Mouse (Mus musculus): ENCODE results near the gene Acot7. TPM values are rescaled to one million over a fixed set of nuclear protein-coding genes. Genes with fewer than 3 reads are reported as not detected.
A peak's percentile ranks its signal among the peaks of the same experiment; 100 is the strongest.

The Acot7 gene
- polyA plus RNA-seq, 1 experiment from 2014 or later, result 71.7 TPM

DNA sequence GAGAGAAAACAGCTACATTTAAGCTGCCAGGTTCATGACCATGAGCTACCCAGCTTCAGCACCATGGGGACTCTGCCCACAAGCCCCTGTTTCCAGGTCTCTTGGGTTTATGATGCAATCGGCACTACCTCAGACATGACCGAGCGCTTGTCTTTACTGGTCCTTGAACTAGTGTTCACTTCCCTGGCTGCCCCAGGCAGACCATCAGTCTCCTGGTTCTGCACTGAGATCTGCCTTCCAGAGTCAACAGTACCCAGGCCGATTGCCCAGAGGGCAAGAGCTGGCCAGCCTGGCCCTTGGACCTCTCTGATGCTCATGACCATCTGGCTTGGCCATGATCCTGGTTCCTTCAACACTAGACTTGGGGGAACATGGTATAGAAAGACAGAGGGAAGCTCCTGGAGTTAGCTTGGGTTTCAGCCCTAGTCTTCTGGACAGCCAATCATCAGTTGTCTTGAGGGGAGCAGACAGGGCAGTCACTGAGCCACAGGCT is 54.5 kb downstream of the Acot7 start:
- Histone ChIP-seq H3K36me3 (peaks cover 5% of the 10 kb centered on the region; the same call in 1 of the 2 replicates), H3K4me2 (no peak overlapping the region), H3K27ac (no peak overlapping the region), H3K27me3 (no peaks in the 10 kb centered on the region), H3K4me3 (replicated peaks) (no peak overlapping the region), H3K9ac (no peak overlapping the region), H3K4me1 (peaks cover 49% of the 10 kb centered on the region), H3K9me3 (replicated peaks) (no peaks in the 10 kb centered on the region)
- 80% methylated on average over 4 of the region's 4 CpGs for WGBS
- ATAC-seq (replicated peaks; ENCODE audit: low FRiP score), result no peak

DNA sequence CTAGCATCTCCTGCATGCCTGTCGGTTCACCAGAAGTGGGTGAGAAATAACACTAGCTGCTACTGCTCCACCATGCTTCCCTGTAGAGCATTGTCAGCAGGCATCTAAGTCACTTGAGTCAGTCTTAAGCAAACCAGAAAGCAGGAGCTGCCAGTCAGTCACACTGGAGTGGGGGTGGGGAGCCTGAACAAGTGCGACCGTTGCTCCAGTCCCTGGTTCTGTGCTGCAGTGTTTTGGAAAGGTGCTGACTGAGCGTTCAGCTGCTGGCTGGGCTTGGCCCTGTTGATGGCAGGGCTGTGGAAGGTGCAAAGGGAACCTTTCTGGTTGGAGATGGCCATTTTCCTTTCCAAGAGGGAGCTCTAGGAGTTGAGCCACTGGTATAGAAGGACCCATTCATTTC is 62.0 kb downstream of the Acot7 start:
- WGBS, result 72% methylated on average over 4 of the region's 4 CpGs
- no peak overlapping the region for H3K9ac ChIP-seq
- no peak overlapping the region for H3K27ac ChIP-seq
- no peaks in the 10 kb centered on the region for H3K27me3 ChIP-seq
- H3K36me3 ChIP-seq, result peaks cover 20% of the 10 kb centered on the region
- H3K4me2 ChIP-seq, result no peak overlapping the region
- ATAC-seq (replicated peaks; ENCODE audit: low FRiP score), result no peak
- no peak overlapping the region for H3K4me3 ChIP-seq (replicated peaks)
- no peaks in the 10 kb centered on the region for H3K4me1 ChIP-seq
- H3K9me3 ChIP-seq (replicated peaks), result no peaks in the 10 kb centered on the region

DNA sequence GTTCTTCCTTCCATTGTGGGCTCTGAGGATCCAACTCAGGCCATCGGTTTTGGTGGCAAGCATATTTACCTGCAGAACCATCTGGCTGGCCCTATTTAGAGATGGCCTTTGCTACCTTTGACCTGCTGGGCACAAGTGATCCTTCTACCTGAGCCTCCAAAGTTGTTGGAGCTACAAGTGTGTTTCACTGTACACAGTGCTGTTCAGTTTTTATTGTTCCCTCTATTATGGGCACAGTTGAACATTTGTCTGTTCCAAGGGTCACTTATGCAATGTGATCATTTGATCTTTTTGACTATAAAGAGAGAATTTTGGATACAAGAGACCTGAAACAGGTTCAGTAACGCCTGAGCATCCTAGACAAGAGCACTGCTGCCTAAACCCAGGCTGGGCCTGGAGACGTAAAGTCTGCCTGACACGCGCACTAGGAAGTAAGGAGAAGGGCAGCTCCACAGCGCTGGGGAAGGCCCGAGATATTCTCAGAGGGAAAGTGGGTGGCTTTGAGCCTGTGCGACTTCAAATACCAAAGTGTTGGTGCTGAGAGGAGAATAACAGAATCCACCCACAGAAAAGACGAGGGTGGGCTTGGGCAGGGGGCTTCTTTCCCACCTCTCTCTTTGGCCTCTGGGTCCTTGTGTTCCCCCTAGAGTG is 65.4 kb downstream of the Acot7 start:
- no peak overlapping the region for H3K27ac ChIP-seq
- peaks cover 12% of the 10 kb centered on the region; the same call in 1 of the 2 replicates for H3K36me3 ChIP-seq
- no peak overlapping the region for H3K4me2 ChIP-seq
- H3K4me3 ChIP-seq (replicated peaks), result no peak overlapping the region
- H3K4me1 ChIP-seq, result no peaks in the 10 kb centered on the region
- H3K9ac ChIP-seq, result no peak overlapping the region
- 89% methylated on average over 9 of the region's 9 CpGs for WGBS
- ATAC-seq (replicated peaks; ENCODE audit: low FRiP score), result no peak
- no peaks in the 10 kb centered on the region for H3K9me3 ChIP-seq (replicated peaks)
- no peaks in the 10 kb centered on the region for H3K27me3 ChIP-seq

DNA sequence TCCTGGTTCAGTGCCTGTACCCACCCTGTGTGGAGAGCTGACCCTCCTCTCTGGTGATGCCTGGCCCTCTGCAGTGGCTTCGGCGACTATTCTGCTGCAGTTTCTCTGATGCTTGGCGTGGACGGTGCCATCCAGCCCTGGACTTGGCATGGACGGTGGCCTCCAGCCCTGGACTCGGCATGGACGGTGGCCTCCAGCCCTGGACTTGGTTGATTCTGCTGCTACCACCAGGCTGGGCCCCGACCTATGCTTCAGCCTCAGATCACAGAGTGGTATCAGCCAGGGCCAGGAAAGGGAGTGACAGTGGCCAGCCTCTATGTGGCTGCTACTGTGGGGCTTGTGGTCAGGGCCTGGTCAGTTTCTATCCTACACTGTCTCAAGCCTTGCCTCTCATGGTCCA is 66.0 kb downstream of the Acot7 start:
- Histone ChIP-seq H3K27me3 (no peaks in the 10 kb centered on the region), H3K4me1 (no peaks in the 10 kb centered on the region), H3K9ac (no peak overlapping the region), H3K36me3 (peaks cover 12% of the 10 kb centered on the region; the same call in 1 of the 2 replicates), H3K4me2 (no peak overlapping the region), H3K27ac (no peak overlapping the region), H3K4me3 (replicated peaks) (no peak overlapping the region), H3K9me3 (replicated peaks) (no peaks in the 10 kb centered on the region)
- ATAC-seq (replicated peaks; ENCODE audit: low FRiP score), result no peak
- 91% methylated on average over 8 of the region's 8 CpGs for WGBS

DNA sequence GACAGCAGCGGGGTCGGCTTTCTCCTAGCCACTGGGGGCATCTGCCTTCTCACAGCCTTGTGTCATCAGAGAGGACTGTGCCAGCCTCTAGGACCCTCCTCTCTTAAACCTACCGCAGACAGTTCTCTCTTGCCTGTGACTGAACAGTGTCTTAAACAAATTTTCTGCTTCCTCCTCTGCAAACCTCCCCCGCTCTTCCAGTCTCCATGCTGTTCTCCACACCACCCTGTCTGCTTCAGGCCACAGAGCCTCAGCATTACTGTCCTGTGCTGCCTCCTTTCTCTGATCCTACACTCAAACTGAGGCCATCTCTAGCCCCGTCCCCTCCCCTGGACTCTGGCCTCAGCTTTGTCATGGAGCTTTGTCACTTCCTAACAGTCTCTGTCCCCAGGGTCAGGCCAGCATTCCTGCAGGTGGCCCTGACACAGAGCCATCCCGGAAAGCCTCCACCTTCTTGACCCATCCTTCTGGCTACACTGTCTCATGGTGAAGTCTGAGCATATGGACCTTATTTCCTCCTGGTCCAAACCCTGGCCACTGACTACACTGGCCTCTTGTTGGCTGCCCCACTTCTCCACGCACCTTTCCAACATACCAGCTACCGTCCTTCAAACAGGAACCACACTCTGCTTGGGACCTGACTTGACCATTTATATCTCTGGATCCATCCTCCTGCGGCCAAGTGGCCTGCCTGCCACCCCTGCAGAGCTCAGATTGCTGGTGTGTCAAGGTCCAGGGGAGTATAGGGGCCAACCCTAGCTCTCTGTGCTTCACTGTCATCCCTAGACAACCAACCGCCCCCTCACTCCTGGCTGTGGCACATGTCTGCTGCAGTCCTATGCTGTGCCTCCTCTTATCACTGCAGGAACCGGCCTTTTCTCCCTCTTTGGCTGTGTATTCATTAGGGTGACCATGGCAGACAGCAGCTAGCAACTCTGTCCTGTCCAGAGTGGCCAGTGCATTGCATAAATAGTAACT is 66.9 kb downstream of the Acot7 start:
- H3K4me1 ChIP-seq, result no peaks in the 10 kb centered on the region
- peaks cover 4% of the 10 kb centered on the region; the same call in 1 of the 2 replicates for H3K36me3 ChIP-seq
- no peak overlapping the region for H3K4me2 ChIP-seq
- no peaks in the 10 kb centered on the region for H3K9me3 ChIP-seq (replicated peaks)
- 68% methylated on average over 11 of the region's 11 CpGs for WGBS
- H3K27ac ChIP-seq, result no peak overlapping the region
- ATAC-seq (replicated peaks; ENCODE audit: low FRiP score), result 0 out of 2 replicates have a peak, but pooled peaks have one; percentile 35
- H3K4me3 ChIP-seq (replicated peaks), result no peak overlapping the region
- no peak overlapping the region for H3K9ac ChIP-seq
- H3K27me3 ChIP-seq, result no peaks in the 10 kb centered on the region

DNA sequence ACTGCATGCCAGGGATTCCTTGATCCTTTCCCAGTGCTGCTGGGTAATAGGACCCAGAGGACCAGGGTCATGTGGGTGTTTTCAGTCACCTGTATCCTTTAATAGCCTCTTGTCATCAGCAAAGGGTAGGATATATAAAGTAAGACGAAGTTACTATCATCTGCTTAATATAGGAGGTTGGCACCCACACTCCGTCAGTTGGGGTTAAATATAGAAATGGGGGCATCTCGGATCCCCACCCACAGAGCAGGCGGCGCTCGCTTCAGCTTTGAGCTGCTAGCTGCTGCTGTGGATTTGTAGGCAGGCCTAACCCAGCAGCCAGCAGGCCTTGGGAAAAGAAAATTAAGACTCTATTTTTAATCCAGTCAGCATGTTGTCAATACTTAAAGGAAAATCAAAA is 68.1 kb downstream of the Acot7 start:
- no peaks in the 10 kb centered on the region for H3K27me3 ChIP-seq
- WGBS, result 77% methylated on average over 6 of the region's 6 CpGs
- no peaks in the 10 kb centered on the region for H3K4me1 ChIP-seq
- no peak overlapping the region for H3K4me3 ChIP-seq (replicated peaks)
- no peak overlapping the region for H3K27ac ChIP-seq
- no peaks in the 10 kb centered on the region for H3K9me3 ChIP-seq (replicated peaks)
- H3K4me2 ChIP-seq, result no peak overlapping the region
- ATAC-seq (replicated peaks; ENCODE audit: low FRiP score), result no peak
- 0 out of 2 replicates have a peak, but pooled peaks cover 4% of the 10 kb centered on the region for H3K36me3 ChIP-seq
- H3K9ac ChIP-seq, result no peak overlapping the region

DNA sequence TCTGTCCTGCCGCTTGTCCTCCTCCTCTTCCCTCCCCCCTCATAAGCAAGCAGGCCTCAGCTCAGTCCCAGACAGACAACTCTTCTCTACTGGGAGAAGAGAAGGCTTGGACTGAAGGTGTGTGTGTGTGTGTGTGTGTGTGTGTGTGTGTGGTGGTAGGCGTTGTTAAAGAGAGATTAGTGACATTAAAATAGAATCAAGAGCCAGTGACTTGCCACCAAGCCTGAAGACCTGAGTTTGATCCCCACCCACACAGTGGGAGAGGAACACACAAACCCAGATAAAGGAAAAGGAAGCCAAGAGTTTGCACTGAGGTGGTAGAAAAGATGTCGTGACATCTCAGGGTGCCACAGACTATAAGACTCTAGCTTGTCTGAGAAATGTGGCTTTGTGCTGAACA is 69.3 kb downstream of the Acot7 start:
- H3K4me2 ChIP-seq, result no peak overlapping the region

DNA sequence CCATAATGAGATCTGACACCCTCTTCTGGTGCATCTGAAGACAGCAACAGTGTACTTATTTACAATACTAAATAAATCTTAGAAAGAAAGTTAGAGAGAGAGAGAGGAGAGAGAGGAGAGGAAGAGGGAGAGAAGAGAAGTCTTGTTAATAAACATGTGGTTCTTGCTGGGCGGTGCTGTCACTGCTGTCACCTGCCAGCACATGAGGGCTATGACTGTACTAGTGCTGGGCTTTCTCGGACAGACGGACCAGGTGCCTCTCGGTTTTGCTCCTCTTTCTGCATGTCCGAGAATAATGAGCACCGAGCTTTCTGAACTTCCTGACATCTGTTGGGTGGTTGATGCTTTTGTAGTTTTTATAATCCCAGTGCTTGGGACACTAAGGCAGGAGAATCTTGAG is 72.7 kb downstream of the Acot7 start:
- peaks cover 19% of the 10 kb centered on the region for H3K4me1 ChIP-seq
- no peak overlapping the region for H3K27ac ChIP-seq
- no peak for ATAC-seq (replicated peaks; ENCODE audit: low FRiP score)
- H3K4me2 ChIP-seq, result no peak overlapping the region
- no peaks in the 10 kb centered on the region for H3K36me3 ChIP-seq
- no peaks in the 10 kb centered on the region for H3K9me3 ChIP-seq (replicated peaks)
- H3K27me3 ChIP-seq, result no peaks in the 10 kb centered on the region
- no peak overlapping the region for H3K9ac ChIP-seq
- no peak overlapping the region for H3K4me3 ChIP-seq (replicated peaks)
- 82% methylated on average over 6 of the region's 6 CpGs for WGBS

More for the DNA sequence above, 69.3 kb downstream of the Acot7 start:
- 78% methylated on average over 3 of the region's 3 CpGs for WGBS
- Histone ChIP-seq H3K27me3 (no peaks in the 10 kb centered on the region), H3K4me3 (replicated peaks) (no peak overlapping the region), H3K27ac (no peak overlapping the region), H3K9me3 (replicated peaks) (no peaks in the 10 kb centered on the region), H3K4me1 (0 out of 2 replicates have a peak, but pooled peaks cover 4% of the 10 kb centered on the region), H3K9ac (no peak overlapping the region), H3K36me3 (no peaks in the 10 kb centered on the region)
- ATAC-seq (replicated peaks; ENCODE audit: low FRiP score), result no peak

DNA sequence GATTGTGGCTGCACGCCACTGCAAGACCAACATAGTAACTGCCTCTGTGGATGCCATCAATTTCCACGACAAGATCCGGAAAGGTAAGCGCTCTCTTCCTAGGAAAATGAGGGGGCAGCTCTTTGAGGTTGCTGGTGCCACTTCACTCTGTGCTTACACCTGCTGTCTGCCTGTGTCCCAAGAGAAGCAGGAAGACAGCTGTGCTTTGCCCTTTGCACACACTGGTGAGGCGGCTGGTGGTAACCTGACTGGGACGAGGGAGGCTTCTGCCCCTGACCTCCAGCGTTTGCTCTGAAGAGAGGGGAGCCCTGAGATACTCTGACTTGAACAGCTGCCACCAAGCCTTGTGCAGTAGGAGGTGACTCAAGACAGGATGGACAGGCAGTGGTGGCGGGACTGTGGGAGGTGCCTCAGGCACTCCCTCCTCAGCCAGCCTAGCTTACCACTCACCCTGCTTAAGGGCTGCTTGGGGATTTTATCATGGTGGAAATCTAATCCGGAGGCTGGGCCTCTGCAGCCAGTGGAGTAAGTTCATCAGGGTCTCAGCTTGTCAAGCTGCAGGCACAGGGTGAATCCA is 75.3 kb downstream of the Acot7 start:
- Histone ChIP-seq H3K9me3 (replicated peaks) (no peaks in the 10 kb centered on the region), H3K4me1 (peaks cover 19% of the 10 kb centered on the region), H3K27me3 (no peaks in the 10 kb centered on the region), H3K4me2 (no peak overlapping the region), H3K36me3 (no peaks in the 10 kb centered on the region), H3K27ac (peak overlapping the region; percentile 52; the same call in 1 of the 2 replicates), H3K9ac (no peak overlapping the region), H3K4me3 (replicated peaks) (no peak overlapping the region)
- WGBS, result 42% methylated on average over 9 of the region's 9 CpGs
- ATAC-seq (replicated peaks; ENCODE audit: low FRiP score), result peak; percentile 88

DNA sequence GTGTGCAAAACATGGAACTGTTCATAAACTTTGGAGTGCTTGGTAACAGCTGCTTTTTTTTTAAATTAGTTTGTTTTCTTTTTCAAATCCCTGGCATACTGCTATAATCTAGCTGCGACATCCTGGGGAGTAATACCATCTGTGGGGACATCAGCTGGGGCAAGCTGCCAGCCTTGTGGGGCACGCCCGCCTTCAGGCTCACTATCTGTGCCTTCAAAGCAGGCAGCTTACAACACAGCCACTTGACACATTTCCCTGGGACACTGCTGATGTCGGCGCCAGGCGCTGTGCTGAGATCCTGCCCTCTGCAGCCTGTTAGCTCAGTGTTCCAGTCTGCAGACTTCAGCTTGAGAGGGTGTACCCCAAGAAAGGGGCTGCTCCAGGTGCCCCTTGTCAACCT is 79.1 kb downstream of the Acot7 start:
- H3K27ac ChIP-seq, result no peak overlapping the region
- no peak overlapping the region for H3K4me2 ChIP-seq
- H3K9me3 ChIP-seq (replicated peaks), result no peaks in the 10 kb centered on the region
- WGBS, result 51% methylated on average over 6 of the region's 6 CpGs
- H3K36me3 ChIP-seq, result no peaks in the 10 kb centered on the region
- no peak for ATAC-seq (replicated peaks; ENCODE audit: low FRiP score)
- H3K9ac ChIP-seq, result no peak overlapping the region
- H3K27me3 ChIP-seq, result no peaks in the 10 kb centered on the region
- peaks cover 24% of the 10 kb centered on the region for H3K4me1 ChIP-seq
- no peak overlapping the region for H3K4me3 ChIP-seq (replicated peaks)

DNA sequence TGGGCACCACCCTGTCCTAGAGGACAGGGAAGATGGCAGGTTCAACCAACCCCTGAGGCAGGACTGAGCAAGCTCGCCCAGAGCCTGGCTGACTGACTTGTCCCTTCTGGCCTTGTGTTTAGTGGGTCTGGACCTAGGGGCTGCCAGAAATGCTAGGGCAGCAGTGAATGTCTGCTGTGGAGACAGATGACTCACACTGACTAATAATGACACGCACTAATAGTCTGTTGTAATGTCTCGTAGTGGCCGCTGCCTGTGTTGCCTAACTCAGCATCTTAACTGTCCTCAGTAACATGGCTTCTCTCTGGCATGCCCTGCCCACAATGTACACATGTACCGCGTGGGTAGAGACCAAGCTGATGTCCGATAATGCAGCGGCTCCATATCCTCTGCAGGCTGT is 82.5 kb downstream of the Acot7 start:
- ATAC-seq (replicated peaks; ENCODE audit: low FRiP score), result no peak
- Histone ChIP-seq H3K4me1 (peaks cover 37% of the 10 kb centered on the region), H3K9ac (no peak overlapping the region), H3K27ac (no peak overlapping the region), H3K36me3 (no peaks in the 10 kb centered on the region), H3K4me3 (replicated peaks) (no peak overlapping the region), H3K4me2 (no peak overlapping the region), H3K9me3 (replicated peaks) (no peaks in the 10 kb centered on the region), H3K27me3 (no peaks in the 10 kb centered on the region)
- 88% methylated on average over 8 of the region's 8 CpGs for WGBS

DNA sequence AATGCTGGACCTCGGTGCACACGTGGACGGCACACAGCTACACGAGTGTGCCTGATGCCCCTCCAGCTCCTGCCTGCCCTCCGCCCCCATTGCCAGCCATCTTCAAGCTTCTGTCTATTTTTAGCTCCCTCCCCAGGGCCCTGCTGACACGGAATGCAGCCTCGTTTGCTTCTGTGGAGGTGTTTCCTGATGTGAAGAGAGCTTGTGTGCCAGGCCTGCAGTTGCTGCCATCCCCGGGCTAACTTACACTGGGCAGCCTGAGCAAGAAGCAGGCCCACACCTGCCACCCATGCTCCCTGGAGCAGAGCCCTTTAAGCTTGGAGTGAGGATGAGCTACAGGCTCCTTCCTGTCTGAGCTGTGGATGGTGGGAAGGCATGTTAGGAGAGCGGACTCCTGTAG is 84.3 kb downstream of the Acot7 start:
- no peak overlapping the region for H3K4me2 ChIP-seq
- no peak for ATAC-seq (replicated peaks; ENCODE audit: low FRiP score)
- peaks cover 37% of the 10 kb centered on the region for H3K4me1 ChIP-seq
- no peaks in the 10 kb centered on the region for H3K9me3 ChIP-seq (replicated peaks)
- no peaks in the 10 kb centered on the region for H3K27me3 ChIP-seq
- no peak overlapping the region for H3K27ac ChIP-seq
- no peak overlapping the region for H3K9ac ChIP-seq
- H3K4me3 ChIP-seq (replicated peaks), result no peak overlapping the region
- no peaks in the 10 kb centered on the region for H3K36me3 ChIP-seq
- 58% methylated on average over 9 of the region's 9 CpGs for WGBS
